In the genomic region with DNA sequence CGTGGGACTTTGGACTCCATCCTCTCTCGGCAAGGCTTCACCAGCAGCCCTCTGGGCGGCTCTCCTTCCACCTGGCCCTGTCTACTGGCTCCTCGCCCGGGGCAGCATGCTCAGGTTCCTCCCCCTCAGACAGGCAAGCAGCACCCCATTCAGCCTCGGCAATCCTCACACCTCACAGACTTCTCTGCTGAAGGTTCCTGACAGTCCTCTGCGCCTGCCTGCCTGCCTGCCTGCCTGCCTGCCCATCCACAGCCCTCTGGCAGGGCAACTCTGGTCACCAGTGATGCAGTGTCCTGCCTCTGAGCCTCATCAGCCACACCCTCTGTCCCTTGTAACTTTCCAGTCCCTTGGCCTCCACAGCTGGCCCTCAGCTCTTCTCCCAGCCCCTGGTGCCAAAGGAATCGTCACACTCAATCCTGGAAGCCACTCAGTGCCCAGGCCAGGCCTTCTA, we compare ENCODE assay signal across 9 mouse cellular contexts. TPM values are rescaled to one million over a fixed set of nuclear protein-coding genes. Genes with fewer than 3 reads are reported as not detected.
DNase-seq lines count a peak whose midpoint lies in the region; ATAC-seq lines count a peak whose summit lies in the region.
"Had no signal": no experiment of that assay in that cellular context is flagged by ENCODE, and none has a peak within 500 bp of the region (broad histone marks: within the 10 kb centered on the region; RNA-seq: fewer than 3 reads in every experiment).

No protein-coding gene starts in this region.

- no peak for DNase-seq in neural tube, embryonic 10.5 days (ENCODE audit: extremely low spot score, low spot score)
- peak; percentile 64 for DNase-seq in gastrocnemius, postnatal 10 days
- no peak for DNase-seq in embryo, embryonic 11 days
- no peak for DNase-seq in forebrain, embryonic 14.5 days (ENCODE audit: low spot score)
- no peak for DNase-seq in spleen, postnatal 4 days (ENCODE audit: low spot score in 2 of 2)

- H3K4me1 ChIP-seq in neural tube, embryonic 12.5 days: 0 out of 2 replicates have a peak, but pooled peaks cover 6% of the 10 kb centered on the region
- H3K4me1 ChIP-seq in kidney, embryonic 14.5 days (ENCODE audit: control insufficient read depth, insufficient read depth, low read length): peaks cover 27% of the 10 kb centered on the region
- no peaks in the 10 kb centered on the region for H3K4me1 ChIP-seq in forebrain, embryonic 14.5 days (ENCODE audit: control insufficient read depth, insufficient read depth, low read length)

- H3K4me2 ChIP-seq in neural tube, embryonic 12.5 days (replicated peaks): no peak overlapping the region
- no peak overlapping the region for H3K4me2 ChIP-seq in kidney, embryonic 14.5 days (replicated peaks; ENCODE audit: low read depth, low read length)
- no peak overlapping the region for H3K4me2 ChIP-seq in forebrain, embryonic 14.5 days (ENCODE audit: low read length)

- H3K9me3 ChIP-seq in neural tube, embryonic 12.5 days: no peaks in the 10 kb centered on the region
- no peaks in the 10 kb centered on the region for H3K9me3 ChIP-seq in kidney, embryonic 14.5 days (ENCODE audit: control insufficient read depth, low read length)
- no peaks in the 10 kb centered on the region for H3K9me3 ChIP-seq in forebrain, embryonic 14.5 days (replicated peaks; ENCODE audit: control insufficient read depth, low read length)

- no peaks in the 10 kb centered on the region for H3K27me3 ChIP-seq in neural tube, embryonic 12.5 days (replicated peaks)
- no peaks in the 10 kb centered on the region for H3K27me3 ChIP-seq in kidney, embryonic 14.5 days (ENCODE audit: control insufficient read depth, insufficient read depth, low read length)
- no peaks in the 10 kb centered on the region for H3K27me3 ChIP-seq in forebrain, embryonic 14.5 days (replicated peaks; ENCODE audit: control insufficient read depth, insufficient read depth, low read length)
- H3K27me3 ChIP-seq: Patski had no signal

- H3K9ac ChIP-seq in neural tube, embryonic 12.5 days: no peak overlapping the region
- no peak overlapping the region for H3K9ac ChIP-seq in kidney, embryonic 14.5 days (ENCODE audit: low read depth, low read length)
- H3K9ac ChIP-seq in forebrain, embryonic 14.5 days (ENCODE audit: low read length): no peak overlapping the region

- 0 out of 2 replicates have a peak, but pooled peaks have one; percentile 13 for ATAC-seq in neural tube, embryonic 12.5 days (ENCODE audit: low FRiP score, low read depth)
- peak; percentile 51 for ATAC-seq in kidney, embryonic 14.5 days (ENCODE audit: low FRiP score, low TSS enrichment)
- peak; percentile 3; the same call in 1 of the 2 replicates for ATAC-seq in megakaryocyte progenitor cell, adult 5-6 weeks (replicated peaks; ENCODE audit: poor library complexity)
- no peak for ATAC-seq in forebrain, embryonic 14.5 days
- ATAC-seq: Patski had no signal

- no peak overlapping the region for H3K27ac ChIP-seq in neural tube, embryonic 12.5 days
- no peak overlapping the region for H3K27ac ChIP-seq in kidney, embryonic 14.5 days (ENCODE audit: low read depth, low read length)
- H3K27ac ChIP-seq in forebrain, embryonic 14.5 days (ENCODE audit: low read depth, low read length): no peak overlapping the region

- 83% methylated on average over 8 of the region's 8 CpGs for WGBS in neural tube, embryonic 12.5 days
- WGBS in kidney, embryonic 14.5 days: 52% methylated on average over 8 of the region's 8 CpGs
- WGBS in forebrain, embryonic 14.5 days: 78% methylated on average over 8 of the region's 8 CpGs

- H3K36me3 ChIP-seq in neural tube, embryonic 12.5 days: peaks cover 20% of the 10 kb centered on the region
- H3K36me3 ChIP-seq in kidney, embryonic 14.5 days (ENCODE audit: control insufficient read depth, insufficient read depth, low read length): peaks cover 24% of the 10 kb centered on the region
- peaks cover 10% of the 10 kb centered on the region for H3K36me3 ChIP-seq in forebrain, embryonic 14.5 days (ENCODE audit: control insufficient read depth, insufficient read depth, low read length)

- H3K4me3 ChIP-seq in neural tube, embryonic 12.5 days: no peak overlapping the region
- no peak overlapping the region for H3K4me3 ChIP-seq in kidney, embryonic 14.5 days (ENCODE audit: low read length)
- no peak overlapping the region for H3K4me3 ChIP-seq in forebrain, embryonic 14.5 days (ENCODE audit: low read depth, low read length)

RNA-seq across cellular contexts. Expression of a gene that starts 39.8 kb away (rescaled TPM):
- polyA plus RNA-seq in neural tube, embryonic 12.5 days (2016; fragmentation: Nextera tagmentation; extraction: Ambion mirVana): 33.7 and 36.6 TPM in 2 replicates
- 10 to 100 TPM; 37.6 to 39.7 TPM for total RNA-seq in gastrocnemius, postnatal 10 days (2021)
- polyA plus RNA-seq in kidney, embryonic 14.5 days (2014; fragmentation: Nextera tagmentation; extraction: Ambion mirVana): 24.2 and 51.5 TPM in 2 replicates
- total RNA-seq in megakaryocyte progenitor cell, adult 5-6 weeks (2015): 97.1 and 100 TPM in 2 replicates
- total RNA-seq in megakaryocyte progenitor cell, adult 5-6 weeks (2017): 73.4 and 76.7 TPM in 2 replicates
- polyA plus RNA-seq in forebrain, embryonic 14.5 days (2014; fragmentation: Nextera tagmentation; extraction: Ambion mirVana): 20.6 and 20.8 TPM in 2 replicates
